Mouse (Mus musculus): ENCODE results near the gene Mrpl33.
A peak's percentile ranks its signal among the peaks of the same experiment; 100 is the strongest.

- TF ChIP-seq CTCF (IDR thresholded peaks at IDR 0.05) (no peak), POLR2A (IDR thresholded peaks at IDR 0.05; ENCODE audit: insufficient read depth, low read depth, low read length) (no peak; the same call in 1 of the 2 replicates), EP300 (IDR thresholded peaks at IDR 0.05; ENCODE audit: insufficient read depth, low read depth, low read length) (peak; percentile 95)
These were observed 101.6 kb downstream of the Mrpl33 start for GRCm38 (mm10) chr5:31698297-31698726.
